ENCODE assay signal across 9 mouse cellular contexts in genomic region chr2:127889432-127889831, GRCm38 (mm10). TPM values are rescaled to one million over a fixed set of nuclear protein-coding genes. Genes with fewer than 3 reads are reported as not detected.
DNase-seq lines count a peak whose midpoint lies in the region; ATAC-seq and TF ChIP-seq lines count a peak whose summit lies in the region.
"Had no signal": no experiment of that assay in that cellular context is flagged by ENCODE, and none has a peak within 500 bp of the region (broad histone marks: within the 10 kb centered on the region; RNA-seq: fewer than 3 reads in every experiment).

No protein-coding gene starts in this region.

- no peaks in the 10 kb centered on the region for H3K4me1 ChIP-seq in cerebellum, adult 2 months (ENCODE audit: control insufficient read depth, insufficient read depth, low read length)
- H3K4me1 ChIP-seq in hindbrain, embryonic 13.5 days (replicated peaks) = no peaks in the 10 kb centered on the region; the same call in 1 of the 2 replicates
- H3K4me1 ChIP-seq: stomach, embryonic 15.5 days had no signal

- no peak overlapping the region for H3K4me3 ChIP-seq in cerebellum, adult 2 months (replicated peaks; ENCODE audit: insufficient read depth, low read depth, low read length)
- H3K4me3 ChIP-seq in hindbrain, embryonic 13.5 days = no peak overlapping the region
- H3K4me3 ChIP-seq: stomach, embryonic 15.5 days had no signal

- peak; percentile 71 for ATAC-seq in hindbrain, embryonic 13.5 days (ENCODE audit: low FRiP score)

- H3K27ac ChIP-seq in cerebellum, adult 2 months (ENCODE audit: insufficient read depth, low read length) = no peak overlapping the region
- H3K27ac ChIP-seq in hindbrain, embryonic 13.5 days = no peak overlapping the region
- H3K27ac ChIP-seq: stomach, embryonic 15.5 days had no signal

- no peak overlapping the region for H3K9ac ChIP-seq in hindbrain, embryonic 13.5 days
- H3K9ac ChIP-seq: stomach, embryonic 15.5 days had no signal

- TF ChIP-seq CTCF in cerebellum, adult 2 months (IDR thresholded peaks at IDR 0.05; ENCODE audit: borderline replicate concordance, insufficient read depth, low read depth, low read length) = peak; percentile 97

- no peak for TF ChIP-seq POLR2A in cerebellum, adult 2 months (IDR thresholded peaks at IDR 0.05; ENCODE audit: borderline replicate concordance, insufficient read depth, low read length)

- H3K27me3 ChIP-seq in cerebellum, adult 2 months (ENCODE audit: control insufficient read depth, insufficient read depth, low read length) = no peaks in the 10 kb centered on the region
- peaks cover 12% of the 10 kb centered on the region for H3K27me3 ChIP-seq in hindbrain, embryonic 13.5 days

- no peak overlapping the region for H3K4me2 ChIP-seq in hindbrain, embryonic 13.5 days
- H3K4me2 ChIP-seq: stomach, embryonic 15.5 days had no signal

- H3K9me3 ChIP-seq in hindbrain, embryonic 13.5 days = no peaks in the 10 kb centered on the region
- H3K9me3 ChIP-seq: stomach, embryonic 15.5 days had no signal

- 4% methylated on average over 6 of the region's 6 CpGs for WGBS in cerebellum, adult 2 months
- WGBS in hindbrain, embryonic 13.5 days = 7% methylated on average over 6 of the region's 6 CpGs

- DNase-seq in NIH3T3 (ENCODE audit: low read depth) = peak; percentile 89
- peak; percentile 65 to 86 for DNase-seq in cerebellum, adult 2 months
- peak; percentile 86 for DNase-seq in forelimb bud, embryonic 11.5 days (ENCODE audit: low read depth, low spot score)
- DNase-seq in layer of hippocampus, postnatal 10 days (ENCODE audit: low spot score in 2 of 2) = peak; percentile 95 to 96
- peak; percentile 93 for DNase-seq in lung, postnatal 36 days
- peak; percentile 77 for DNase-seq in retina, postnatal 7 days (ENCODE audit: low read depth, low spot score)
- DNase-seq in urinary bladder, adult 18-20 months (ENCODE audit: low spot score in 2 of 2) = peak; percentile 71 to 80

- H3K36me3 ChIP-seq in hindbrain, embryonic 13.5 days = no peaks in the 10 kb centered on the region
- H3K36me3 ChIP-seq: stomach, embryonic 15.5 days had no signal

RNA-seq across cellular contexts. Expression of gene Acoxl, which starts 50.8 kb away (rescaled TPM):
- polyA plus RNA-seq in cerebellum, adult 2 months (2012; rRNA removed) = not detected in 2 replicates
- 0.21 TPM in 1 of 2 replicates, not detected in the other for polyA plus RNA-seq in hindbrain, embryonic 13.5 days (2015; fragmentation: Nextera tagmentation; extraction: Ambion mirVana)
- total RNA-seq in layer of hippocampus, postnatal 10 days (2021) = under 1 TPM in 1 of 2 experiments, not detected in 1; 0.13 TPM

RNA-seq across cellular contexts. Expression of gene Bub1, which starts 57.8 kb away (rescaled TPM):
- 0.14 and 0.15 TPM in 2 replicates for polyA plus RNA-seq in cerebellum, adult 2 months (2012; rRNA removed)
- polyA plus RNA-seq in hindbrain, embryonic 13.5 days (2015; fragmentation: Nextera tagmentation; extraction: Ambion mirVana) = 13.2 and 14.4 TPM in 2 replicates
- total RNA-seq in layer of hippocampus, postnatal 10 days (2021) = 1 to 10 TPM; 1.5 to 2.5 TPM

Comparison
In these comparisons a context has a peak if more than half of its experiments do, and no peak if none do; other contexts are left out.
1. RNA of gene Bub1, which starts 57.8 kb away (polyA plus RNA-seq): 13.2 to 14.4 TPM in hindbrain, embryonic 13.5 days; 0.14 to 0.15 TPM in cerebellum, adult 2 months; every median in the first group is over 10 times any median in the second.
2. Peak in every context shown above with its lines, with median percentiles within 50 percentile points of each other: DNase-seq.